Mouse (Mus musculus) ES-E14 (cell line): ENCODE data around the gene Gm21887. TPM values are rescaled to one million over a fixed set of nuclear protein-coding genes. Genes with fewer than 3 reads are reported as not detected.
"Not testable (repeated sequence)": the region's sequence is repeated elsewhere in the genome, so short reads cannot be mapped to it uniquely, and the experiment has no call there.

Experiments used
- DNase-seq: peaks from one replicate; pipeline ENCODE4 v3.0.0-alpha.2; 2013; ENCODE audit warnings: low read depth, low spot score
- H3K27ac ChIP-seq: 2 replicates; pipeline ENCODE4 v1.5.1; 2012; ENCODE audit warnings: low read depth, mild to moderate bottlenecking, low read length, moderate library complexity, mixed read lengths; ENCODE audit not compliant: poor library complexity, insufficient read depth, severe bottlenecking
- H3K36me3 ChIP-seq: 2 replicates; pipeline ENCODE4 v1.6.1; 2012; ENCODE audit warnings: mild to moderate bottlenecking, low read length, moderate library complexity, mixed read lengths; ENCODE audit not compliant: control insufficient read depth, poor library complexity, insufficient read depth, severe bottlenecking
- H3K4me1 ChIP-seq, 2 experiments: fragments of 150-350 bp in 1 of 2; sonication (generic) in 1 of 2; 2 replicates each; pipeline ENCODE4 v1.6.1; 2012; ENCODE audit warnings: low read length in 2 of 2, mild to moderate bottlenecking in 1 of 2, mixed read lengths in 1 of 2; ENCODE audit not compliant: control insufficient read depth in 2 of 2, insufficient read depth in 2 of 2, poor library complexity in 1 of 2
- H3K4me3 ChIP-seq, 2 experiments: fragments of 150-350 bp in 1 of 2; sonication (generic) in 1 of 2; 2 replicates each; pipeline ENCODE4 v1.5.1; 2012; ENCODE audit warnings: low read length in 2 of 2, low read depth in 1 of 2, mild to moderate bottlenecking in 1 of 2, mixed read lengths in 1 of 2; ENCODE audit not compliant: insufficient read depth in 1 of 2, poor library complexity in 1 of 2, severe bottlenecking in 1 of 2
- H3K9ac ChIP-seq: 2 replicates; pipeline ENCODE4 v1.6.1; 2012; ENCODE audit warnings: low read depth, mild to moderate bottlenecking, low read length, mixed read lengths; ENCODE audit not compliant: poor library complexity, insufficient read depth, severe bottlenecking
- H3K9me3 ChIP-seq: fragments of 150-350 bp; sonication (generic); 2 replicates; pipeline ENCODE4 v1.6.1; 2012; ENCODE audit warnings: low read depth, mild to moderate bottlenecking, low read length; ENCODE audit not compliant: control insufficient read depth, insufficient read depth
- ZNF384 ChIP-seq: IDR thresholded peaks from 2 replicates; pipeline ENCODE4 v1.6.1; 2012; ENCODE audit warnings: low read depth, low read length, inconsistent platforms
- in situ Hi-C, 2 experiments: fragments of 600-800 bp; cut with MboI; formaldehyde crosslinking; loops; one replicate each; pipeline ENCODE4 v1.15.1; 2025; ENCODE audit warnings: low sequenced_read_pairs in 2 of 2, inconsistent platforms in 1 of 2; ENCODE audit not compliant: unreplicated experiment in 2 of 2
- total RNA-seq: library from RNA; depleted of rRNA; stranded (reverse); fragments of 300-350 nt; gene quantifications from 2 replicates; pipeline ENCODE4 v1.2.3, GENCODE M21; 2012

The Gm21887 gene
- total RNA-seq, 1 experiment = 165 TPM

- H3K9ac ChIP-seq, in situ Hi-C loops, H3K27ac ChIP-seq, H3K4me1 ChIP-seq, H3K4me3 ChIP-seq: not testable (repeated sequence)
- DNase-seq = peak; percentile 54
- Histone ChIP-seq H3K9me3 (peaks cover 75% of the 10 kb centered on the region), H3K36me3 (peaks cover 82% of the 10 kb centered on the region)
These were observed 29.3 kb upstream of the Gm21887 start for GRCm38 (mm10) chrX:169980203-169980556.

DNA sequence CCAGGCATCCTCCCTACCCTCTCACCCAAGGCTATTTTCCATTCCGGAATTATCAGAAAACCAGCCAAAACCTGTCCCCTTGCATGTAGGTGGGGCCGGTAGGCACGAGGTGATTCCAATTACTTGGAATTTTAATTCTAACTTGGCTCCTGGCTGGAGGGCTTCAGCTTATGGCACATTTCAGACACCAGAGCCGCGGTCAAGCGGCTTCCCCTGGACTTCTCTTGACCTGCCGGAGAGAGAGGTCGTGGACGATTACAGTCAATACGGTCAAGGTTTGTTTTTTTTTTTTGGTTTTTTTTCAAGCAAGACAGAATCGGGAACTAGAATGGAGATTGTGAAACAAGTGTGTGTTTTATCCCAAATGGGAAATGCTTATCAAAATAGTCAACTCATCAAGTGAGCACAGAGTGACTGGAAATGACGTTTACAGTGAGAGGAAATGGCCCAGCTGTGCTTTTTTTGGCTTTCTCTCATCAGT is 28.6 kb upstream of the Gm21887 start:
- no peak for DNase-seq
- in situ Hi-C loops = no loop called here
- no peaks in the 10 kb centered on the region for H3K4me1 ChIP-seq
- peaks cover 81% of the 10 kb centered on the region for H3K36me3 ChIP-seq
- no peak overlapping the region for H3K9ac ChIP-seq
- H3K27ac ChIP-seq = no peak overlapping the region
- H3K4me3 ChIP-seq = no peak overlapping the region
- H3K9me3 ChIP-seq = peaks cover 75% of the 10 kb centered on the region
- TF ChIP-seq ZNF384 = no peak

GRCm38 (mm10) chrX:169981761-169982181 is 27.7 kb upstream of the Gm21887 start:
- DNase-seq = peak; percentile 77
- H3K4me3 ChIP-seq, H3K4me1 ChIP-seq, H3K9ac ChIP-seq, in situ Hi-C loops: not testable (repeated sequence)
- peaks cover 80% of the 10 kb centered on the region for H3K36me3 ChIP-seq
- H3K9me3 ChIP-seq = peaks cover 74% of the 10 kb centered on the region
- peak overlapping the region; percentile 10; the same call in 1 of the 2 replicates for H3K27ac ChIP-seq

DNA sequence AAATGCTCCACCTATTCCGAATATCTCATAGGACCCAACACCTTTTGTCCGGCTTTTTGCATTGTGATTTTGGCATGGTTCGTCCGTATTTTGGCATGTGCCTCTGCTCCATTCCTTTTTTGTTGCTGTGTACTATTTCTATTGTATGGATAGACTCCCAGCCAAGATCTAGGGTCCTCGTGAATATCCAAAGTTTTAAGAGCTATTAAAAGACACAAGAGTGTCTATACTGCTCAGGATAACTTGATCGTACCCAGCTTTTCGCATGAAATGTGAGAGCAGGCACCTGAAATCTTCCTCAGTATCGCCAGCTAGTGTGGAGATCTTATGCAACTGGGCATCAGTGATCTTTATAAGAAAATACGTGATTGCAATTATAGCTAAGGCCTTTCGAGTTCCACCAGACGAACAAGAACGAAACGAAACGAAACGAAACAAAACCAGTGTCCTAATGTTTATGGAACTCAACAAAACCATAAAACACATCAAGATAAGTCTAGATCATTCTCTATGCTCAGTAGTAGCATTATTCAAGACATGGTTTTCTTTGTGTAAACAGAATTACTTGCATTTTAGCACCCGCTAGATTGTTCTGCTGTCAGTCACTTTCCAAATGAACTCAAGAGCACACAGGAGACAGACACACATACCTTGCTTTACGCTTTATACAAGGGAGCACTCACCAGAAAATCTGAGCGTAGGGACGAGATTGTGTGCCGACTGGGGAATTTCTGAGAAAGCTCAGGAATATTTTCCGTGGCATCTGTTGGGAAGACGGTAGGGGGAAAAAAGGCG is 26.7 kb upstream of the Gm21887 start:
- in situ Hi-C loops, H3K4me3 ChIP-seq, H3K27ac ChIP-seq, H3K4me1 ChIP-seq, H3K9ac ChIP-seq: not testable (repeated sequence)
- Histone ChIP-seq H3K9me3 (peaks cover 70% of the 10 kb centered on the region), H3K36me3 (peaks cover 82% of the 10 kb centered on the region)
- peak; percentile 54 for DNase-seq

DNA sequence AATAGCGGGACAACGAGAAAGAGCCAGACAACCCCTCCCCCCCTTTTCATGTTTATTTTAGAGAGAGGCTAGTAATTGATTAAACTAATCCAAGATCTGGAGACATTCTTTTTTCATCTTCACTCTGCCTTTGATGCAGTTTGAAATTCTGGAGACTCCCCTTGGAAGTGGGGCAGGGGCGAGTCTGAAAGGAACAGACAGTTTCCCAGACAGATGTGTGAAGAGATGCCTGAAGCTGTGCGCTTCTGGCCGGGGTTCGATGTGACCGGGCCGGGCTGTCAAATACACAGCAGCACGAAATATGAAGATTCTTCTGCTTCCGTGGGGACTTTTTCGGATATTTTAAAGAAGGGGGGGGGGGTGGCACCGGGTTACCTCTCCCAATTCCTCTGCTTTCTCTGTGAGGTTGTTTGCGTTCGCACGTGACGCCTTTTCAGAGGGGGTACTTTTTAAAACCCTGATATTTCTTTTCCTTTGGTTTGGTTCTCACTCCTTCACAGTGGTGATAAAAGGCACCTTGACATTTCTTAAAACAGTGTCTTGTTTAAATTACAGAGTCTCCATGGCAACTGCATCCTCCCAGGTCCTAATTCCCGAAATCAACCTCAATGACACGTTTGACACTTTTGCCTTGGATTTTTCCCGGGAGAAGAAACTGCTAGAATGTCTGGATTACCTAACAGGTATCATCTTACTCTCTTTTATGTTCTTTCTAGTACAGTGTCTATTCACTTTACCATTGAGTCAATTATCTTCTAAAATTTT is 25.9 kb upstream of the Gm21887 start:
- in situ Hi-C loops, H3K4me1 ChIP-seq, H3K4me3 ChIP-seq, H3K9ac ChIP-seq: not testable (repeated sequence)
- H3K27ac ChIP-seq = peak overlapping the region; percentile 0; the same call in 1 of the 2 replicates
- H3K9me3 ChIP-seq = peaks cover 65% of the 10 kb centered on the region
- peak; percentile 54 for DNase-seq
- H3K36me3 ChIP-seq = peaks cover 80% of the 10 kb centered on the region

DNA sequence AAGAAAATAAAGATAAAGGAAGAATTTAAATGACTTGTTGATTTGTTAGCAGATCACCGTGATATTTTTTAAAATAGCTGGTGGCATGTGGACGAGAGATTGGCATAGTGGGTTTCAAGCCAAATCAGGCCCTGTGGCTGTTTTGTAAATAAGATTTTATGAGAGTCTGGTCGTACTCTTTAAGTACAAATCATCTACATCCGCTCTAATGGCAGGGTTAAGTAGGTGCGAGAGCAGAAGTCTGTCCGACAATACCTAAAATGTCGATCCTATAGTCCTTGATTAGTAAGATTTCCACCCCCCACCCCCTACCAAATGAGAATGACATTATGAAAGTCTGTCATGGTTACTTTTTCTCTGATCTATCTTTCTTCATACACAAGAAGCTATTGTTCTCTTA is 25.1 kb upstream of the Gm21887 start:
- DNase-seq = peak; percentile 54
- H3K4me3 ChIP-seq, H3K9ac ChIP-seq, in situ Hi-C loops, H3K4me1 ChIP-seq, H3K27ac ChIP-seq: not testable (repeated sequence)
- Histone ChIP-seq H3K9me3 (peaks cover 67% of the 10 kb centered on the region), H3K36me3 (peaks cover 81% of the 10 kb centered on the region)

DNA sequence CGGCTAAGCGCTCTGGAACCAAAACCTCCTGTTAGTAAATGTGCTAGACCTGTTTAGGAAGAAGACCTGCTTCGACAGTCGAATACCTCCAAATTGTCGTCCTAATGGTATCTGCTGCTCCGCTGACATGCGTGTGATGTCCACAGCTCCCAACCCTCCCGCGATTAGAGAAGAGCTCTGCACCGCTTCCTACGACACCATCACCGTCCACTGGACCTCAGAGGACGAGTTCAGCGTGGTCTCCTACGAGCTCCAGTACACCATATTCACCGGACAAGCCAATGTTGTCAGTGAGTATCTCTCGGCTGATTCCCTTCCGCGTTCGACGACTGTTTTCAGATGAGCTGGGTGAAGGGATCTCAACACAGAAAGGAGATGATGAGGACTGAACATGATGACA is 24.6 kb upstream of the Gm21887 start:
- H3K4me1 ChIP-seq, in situ Hi-C loops, H3K4me3 ChIP-seq, H3K9ac ChIP-seq: not testable (repeated sequence)
- peaks cover 79% of the 10 kb centered on the region for H3K36me3 ChIP-seq
- peak; percentile 56 for DNase-seq
- peaks cover 65% of the 10 kb centered on the region for H3K9me3 ChIP-seq
- H3K27ac ChIP-seq = peak overlapping the region; percentile 6; the same call in 1 of the 2 replicates

DNA sequence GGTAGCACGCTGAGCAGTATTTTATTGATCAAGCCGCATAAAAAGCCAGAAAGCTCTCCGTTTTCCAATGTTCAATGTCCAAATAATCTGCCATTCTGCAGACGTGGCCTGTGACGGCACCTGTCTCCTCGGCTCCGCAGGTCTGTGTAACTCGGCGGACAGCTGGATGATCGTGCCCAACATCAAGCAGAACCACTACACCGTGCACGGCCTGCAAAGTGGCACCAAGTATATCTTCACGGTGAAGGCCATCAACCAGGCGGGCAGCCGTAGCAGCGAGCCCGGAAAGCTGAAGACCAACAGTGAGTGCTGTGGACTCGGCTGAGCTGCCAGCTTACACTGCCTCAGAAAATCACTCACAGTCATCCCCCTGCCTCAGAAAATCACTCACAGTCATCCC is 23.7 kb upstream of the Gm21887 start:
- Histone ChIP-seq H3K27ac (peak overlapping the region; percentile 15; the same call in 1 of the 2 replicates), H3K4me3 (peak overlapping the region in 1 of 2 experiments; percentile 4; a peak in 1 of 4 replicates), H3K9me3 (peaks cover 66% of the 10 kb centered on the region), H3K36me3 (peaks cover 83% of the 10 kb centered on the region)
- in situ Hi-C loops, H3K4me1 ChIP-seq, H3K9ac ChIP-seq: not testable (repeated sequence)
- peak; percentile 51 for DNase-seq
